Mouse (Mus musculus) limb, embryonic 13.5 days (tissue): ENCODE results near the gene Telo2. TPM values are rescaled to one million over a fixed set of nuclear protein-coding genes. Genes with fewer than 3 reads are reported as not detected.
"Not testable (repeated sequence)": the region's sequence is repeated elsewhere in the genome, so short reads cannot be mapped to it uniquely, and the experiment has no call there.

Source experiments
- ATAC-seq: fragments of 200-750 bp; cut with Nextera tagmentation; 2 replicates; pipeline ENCODE4 v1.8.0; 2017; ENCODE audit warnings: low read depth, moderate number of reproducible peaks, moderate TSS enrichment; ENCODE audit not compliant: low FRiP score
- H3K27ac ChIP-seq: fragments of 300-500 bp; sonication (generic); 2 replicates; pipeline ENCODE4 v1.5.1; 2015; ENCODE audit warnings: inconsistent platforms, mild to moderate bottlenecking, moderate library complexity
- H3K27me3 ChIP-seq: fragments of 300-500 bp; sonication (generic); 2 replicates; pipeline ENCODE4 v1.6.1; 2015; ENCODE audit warnings: mild to moderate bottlenecking, inconsistent platforms
- H3K36me3 ChIP-seq: fragments of 300-500 bp; sonication (generic); 2 replicates; pipeline ENCODE4 v1.6.1; 2015; ENCODE audit warnings: inconsistent platforms, mild to moderate bottlenecking, moderate library complexity
- H3K4me1 ChIP-seq: fragments of 300-500 bp; sonication (generic); 2 replicates; pipeline ENCODE4 v1.6.1; 2015; ENCODE audit warnings: inconsistent platforms
- H3K4me2 ChIP-seq: fragments of 300-500 bp; sonication (generic); replicated peaks from 2 replicates; pipeline ENCODE4 v1.6.1; 2015; ENCODE audit warnings: inconsistent platforms, mild to moderate bottlenecking, moderate library complexity
- H3K4me3 ChIP-seq: fragments of 300-500 bp; sonication (generic); 2 replicates; pipeline ENCODE4 v1.5.1; 2015; ENCODE audit warnings: moderate library complexity, mild to moderate bottlenecking, inconsistent platforms
- H3K9ac ChIP-seq: fragments of 300-500 bp; sonication (generic); 2 replicates; pipeline ENCODE4 v1.6.1; 2015; ENCODE audit warnings: mild to moderate bottlenecking, inconsistent platforms
- H3K9me3 ChIP-seq: fragments of 300-500 bp; sonication (generic); 2 replicates; pipeline ENCODE4 v1.6.1; 2016; ENCODE audit warnings: inconsistent platforms
- WGBS: fragments of 180-500 bp; shearing (Covaris S2); methylation state at CpG from one replicate; pipeline ENCODE4 v1.1.7; 2015; 5-methylcytosine and 5-hydroxymethylcytosine counted together
- polyA plus RNA-seq: library from polyadenylated mRNA; unstranded; fragments of >200 nt; fragmentation: Nextera tagmentation; extraction: Ambion mirVana; gene quantifications from 2 replicates; pipeline ENCODE4 v1.2.1, GENCODE M21; 2015

Gene Telo2
- 47.6 and 54.3 TPM in 2 replicates for polyA plus RNA-seq

- Histone ChIP-seq H3K9me3 (no peaks in the 10 kb centered on the region), H3K4me3 (peak within 1 kb of the TSS; percentile 68), H3K36me3 (peaks cover 34% of the 10 kb centered on the region), H3K27ac (peak within 1 kb of the TSS; percentile 89), H3K4me2 (peak within 1 kb of the TSS; percentile 96), H3K4me1 (peaks cover 18% of the 10 kb centered on the region), H3K9ac (peak within 1 kb of the TSS; percentile 68), H3K27me3 (no peaks in the 10 kb centered on the region)
- WGBS = 4% methylated on average over 40 of the region's 40 CpGs
- peak; percentile 93 for ATAC-seq
Measured at GRCm38 (mm10) chr17:25115664-25116432, at the start of gene Telo2. Gene Telo2 (minus strand): TSS chr17:25115967.

- WGBS = 85% methylated on average over 3 of the region's 3 CpGs
- no peaks in the 10 kb centered on the region for H3K9me3 ChIP-seq
- no peak overlapping the region for H3K4me2 ChIP-seq
- H3K4me1 ChIP-seq = no peaks in the 10 kb centered on the region
- H3K9ac ChIP-seq = no peak overlapping the region
- H3K4me3 ChIP-seq = no peak overlapping the region
- ATAC-seq = no peak
- H3K27me3 ChIP-seq = no peaks in the 10 kb centered on the region
- H3K27ac ChIP-seq = no peak overlapping the region
- H3K36me3 ChIP-seq = peaks cover 21% of the 10 kb centered on the region
Measured at GRCm38 (mm10) chr17:25164770-25165169, 49.0 kb upstream of the Telo2 start.

GRCm38 (mm10) chr17:25163387-25163786, 47.6 kb upstream of the Telo2 start:
- no peak for ATAC-seq
- H3K9ac ChIP-seq = peak overlapping the region; percentile 8; the same call in 1 of the 2 replicates
- no peaks in the 10 kb centered on the region for H3K9me3 ChIP-seq

GRCm38 (mm10) chr17:25162161-25162560, 46.4 kb upstream of the Telo2 start, which contains the start of gene Ccdc154:
Gene Ccdc154 (plus strand): TSS chr17:25162461.
- 81% methylated on average over 1 of the region's 1 CpGs for WGBS
- Histone ChIP-seq H3K9ac (no peak within 1 kb of the TSS), H3K36me3 (peaks cover 36% of the 10 kb centered on the region), H3K4me1 (no peaks in the 10 kb centered on the region), H3K4me3 (no peak within 1 kb of the TSS), H3K27me3 (no peaks in the 10 kb centered on the region), H3K4me2 (no peak within 1 kb of the TSS), H3K9me3 (no peaks in the 10 kb centered on the region), H3K27ac (no peak within 1 kb of the TSS)
- no peak for ATAC-seq

More at GRCm38 (mm10) chr17:25163387-25163786, 47.6 kb upstream of the Telo2 start:
- no peak overlapping the region for H3K4me2 ChIP-seq
- no peak overlapping the region for H3K4me3 ChIP-seq
- H3K27ac ChIP-seq = no peak overlapping the region
- H3K27me3 ChIP-seq = no peaks in the 10 kb centered on the region
- H3K4me1 ChIP-seq = no peaks in the 10 kb centered on the region
- peaks cover 29% of the 10 kb centered on the region for H3K36me3 ChIP-seq
- 70% methylated on average over 7 of the region's 7 CpGs for WGBS

- WGBS = 72% methylated on average over 4 of the region's 4 CpGs
- H3K27me3 ChIP-seq = no peaks in the 10 kb centered on the region
- H3K27ac ChIP-seq = no peak overlapping the region
- no peak overlapping the region for H3K4me2 ChIP-seq
- H3K9ac ChIP-seq = no peak overlapping the region
- no peak for ATAC-seq
- no peaks in the 10 kb centered on the region for H3K9me3 ChIP-seq
- 0 out of 2 replicates have a peak, but pooled peaks cover 3% of the 10 kb centered on the region for H3K4me1 ChIP-seq
- H3K36me3 ChIP-seq = peaks cover 22% of the 10 kb centered on the region
- H3K4me3 ChIP-seq = no peak overlapping the region
Measured at GRCm38 (mm10) chr17:25139960-25140359, 24.2 kb upstream of the Telo2 start.

GRCm38 (mm10) chr17:25138803-25139202, 23.0 kb upstream of the Telo2 start:
- ATAC-seq = no peak
- Histone ChIP-seq H3K4me1 (peaks cover 13% of the 10 kb centered on the region), H3K36me3 (peaks cover 19% of the 10 kb centered on the region), H3K4me3 (no peak overlapping the region), H3K27ac (no peak overlapping the region), H3K9me3 (no peaks in the 10 kb centered on the region), H3K27me3 (no peaks in the 10 kb centered on the region), H3K9ac (no peak overlapping the region), H3K4me2 (no peak overlapping the region)
- WGBS = 93% methylated on average over 1 of the region's 1 CpGs

- Histone ChIP-seq H3K9me3 (no peaks in the 10 kb centered on the region), H3K27me3 (no peaks in the 10 kb centered on the region), H3K36me3 (peaks cover 19% of the 10 kb centered on the region), H3K27ac (no peak overlapping the region), H3K9ac (no peak overlapping the region; the same call in 1 of the 2 replicates), H3K4me2 (no peak overlapping the region), H3K4me1 (peaks cover 14% of the 10 kb centered on the region), H3K4me3 (no peak overlapping the region)
- 79% methylated on average over 6 of the region's 6 CpGs for WGBS
- no peak for ATAC-seq
Measured at GRCm38 (mm10) chr17:25135622-25136021, 19.9 kb upstream of the Telo2 start.

GRCm38 (mm10) chr17:25133275-25133698, 17.5 kb upstream of the Telo2 start, which contains the start of gene Clcn7:
Gene Clcn7 (plus strand): TSS chr17:25133391.
- no peaks in the 10 kb centered on the region for H3K27me3 ChIP-seq
- H3K9ac ChIP-seq = peak within 1 kb of the TSS; percentile 87
- under 1% methylated on average over 40 of the region's 40 CpGs for WGBS
- peak within 1 kb of the TSS; percentile 76 for H3K4me2 ChIP-seq
- peak; percentile 91 for ATAC-seq
- H3K4me3 ChIP-seq = peak within 1 kb of the TSS; percentile 85
- no peaks in the 10 kb centered on the region for H3K9me3 ChIP-seq
- H3K4me1 ChIP-seq = peaks cover 14% of the 10 kb centered on the region
- H3K27ac ChIP-seq = no peak within 1 kb of the TSS
- peaks cover 13% of the 10 kb centered on the region for H3K36me3 ChIP-seq

GRCm38 (mm10) chr17:25130060-25130459, 14.3 kb upstream of the Telo2 start:
- no peak for ATAC-seq
- Histone ChIP-seq H3K27me3 (no peaks in the 10 kb centered on the region), H3K4me2 (no peak overlapping the region), H3K9me3 (no peaks in the 10 kb centered on the region), H3K4me1 (peaks cover 11% of the 10 kb centered on the region), H3K9ac (no peak overlapping the region), H3K4me3 (no peak overlapping the region), H3K36me3 (no peaks in the 10 kb centered on the region), H3K27ac (no peak overlapping the region)
- 76% methylated on average over 1 of the region's 1 CpGs for WGBS

- Histone ChIP-seq H3K4me1 (no peaks in the 10 kb centered on the region), H3K27ac (no peak overlapping the region), H3K36me3 (no peaks in the 10 kb centered on the region), H3K9me3 (no peaks in the 10 kb centered on the region), H3K9ac (no peak overlapping the region), H3K4me2 (no peak overlapping the region), H3K27me3 (0 out of 2 replicates have a peak, but pooled peaks cover 4% of the 10 kb centered on the region), H3K4me3 (no peak overlapping the region)
- no peak for ATAC-seq
- 75% methylated on average over 9 of the region's 9 CpGs for WGBS
Measured at GRCm38 (mm10) chr17:25127681-25128080, 11.9 kb upstream of the Telo2 start.

- no peak for ATAC-seq
- Histone ChIP-seq H3K4me1 (no peaks in the 10 kb centered on the region), H3K27me3 (0 out of 2 replicates have a peak, but pooled peaks cover 4% of the 10 kb centered on the region), H3K9me3 (no peaks in the 10 kb centered on the region), H3K27ac (no peak overlapping the region), H3K4me2 (no peak overlapping the region), H3K9ac (no peak overlapping the region; the same call in 1 of the 2 replicates), H3K36me3 (no peaks in the 10 kb centered on the region), H3K4me3 (no peak overlapping the region)
- WGBS = 69% methylated on average over 8 of the region's 8 CpGs
Measured at GRCm38 (mm10) chr17:25127079-25127478, 11.3 kb upstream of the Telo2 start.

- H3K27me3 ChIP-seq, H3K4me2 ChIP-seq, H3K9ac ChIP-seq, H3K4me3 ChIP-seq, ATAC-seq, H3K9me3 ChIP-seq, H3K4me1 ChIP-seq, H3K36me3 ChIP-seq, H3K27ac ChIP-seq: not testable (repeated sequence)
- 80% methylated on average over 3 of the region's 3 CpGs for WGBS
Measured at GRCm38 (mm10) chr17:25125442-25126060, 9.8 kb upstream of the Telo2 start.
